ENCODE assay signal across 8 mouse cellular contexts in the genomic region with DNA sequence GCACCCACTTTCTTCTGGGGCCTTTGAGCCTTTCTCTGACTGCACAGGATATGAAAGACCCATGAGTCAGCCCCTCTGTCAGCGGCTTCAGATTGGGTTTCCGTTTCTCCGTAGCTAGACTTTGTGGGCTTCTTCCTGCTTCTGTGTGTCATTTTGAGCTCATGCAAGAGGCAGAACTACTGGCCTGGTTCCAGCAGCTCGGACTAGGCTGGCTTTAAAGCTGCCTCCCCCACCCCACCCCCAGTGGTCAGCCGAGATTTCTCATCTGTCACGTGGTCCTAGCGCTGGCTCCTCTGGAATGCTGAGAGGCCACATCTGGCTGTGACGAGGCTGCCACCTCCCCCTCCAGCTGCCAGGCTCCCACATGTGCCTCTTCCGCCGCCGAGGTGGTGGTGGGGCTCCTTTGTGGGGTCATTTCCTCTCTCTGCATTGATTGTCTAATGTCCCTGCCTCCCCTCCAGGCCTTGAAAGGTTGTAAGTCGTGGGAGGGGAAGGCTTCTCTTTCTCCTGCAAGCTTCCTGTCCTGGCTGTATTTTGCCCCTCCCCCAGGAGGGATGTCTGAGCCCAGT. TPM values are rescaled to one million over a fixed set of nuclear protein-coding genes. Genes with fewer than 3 reads are reported as not detected.
DNase-seq lines count a peak whose midpoint lies in the region; ATAC-seq and TF ChIP-seq lines count a peak whose summit lies in the region.

No protein-coding gene starts in this region.

- H3K27ac ChIP-seq in forebrain, embryonic 13.5 days = peak overlapping the region; percentile 69
- H3K27ac ChIP-seq in heart, embryonic 16.5 days (ENCODE audit: low read length) = peak overlapping the region; percentile 92
- peak overlapping the region; percentile 95 for H3K27ac ChIP-seq in lung, embryonic 15.5 days
- H3K27ac ChIP-seq in olfactory bulb, adult 2 months (ENCODE audit: insufficient read depth, low read depth, low read length) = peak overlapping the region; percentile 41

- H3K9ac ChIP-seq in forebrain, embryonic 13.5 days = 0 out of 2 replicates have a peak overlapping the region, but pooled peaks have one; percentile 35
- H3K9ac ChIP-seq in heart, embryonic 16.5 days (ENCODE audit: low read length) = peak overlapping the region; percentile 66
- peak overlapping the region; percentile 10; the same call in 1 of the 2 replicates for H3K9ac ChIP-seq in lung, embryonic 15.5 days

- no peak overlapping the region for H3K4me3 ChIP-seq in forebrain, embryonic 13.5 days
- peak overlapping the region; percentile 44 for H3K4me3 ChIP-seq in heart, embryonic 16.5 days (ENCODE audit: low read length)
- peak overlapping the region; percentile 14 for H3K4me3 ChIP-seq in lung, embryonic 15.5 days
- H3K4me3 ChIP-seq in olfactory bulb, adult 2 months (ENCODE audit: insufficient read depth, low read depth, low read length) = peak overlapping the region; percentile 11

- H3K27me3 ChIP-seq in forebrain, embryonic 13.5 days = no peaks in the 10 kb centered on the region
- no peaks in the 10 kb centered on the region for H3K27me3 ChIP-seq in heart, embryonic 16.5 days (ENCODE audit: control insufficient read depth, insufficient read depth, low read length)
- no peaks in the 10 kb centered on the region for H3K27me3 ChIP-seq in lung, embryonic 15.5 days

- TF ChIP-seq POLR2A in olfactory bulb, adult 2 months (IDR thresholded peaks at IDR 0.05; ENCODE audit: insufficient read depth, low read depth, low read length) = no peak

- DNase-seq in B cell, adult 2 months = peak; percentile 33 to 47
- DNase-seq in adrenal gland, adult 8-10 months = peak; percentile 91
- DNase-seq in kidney, postnatal 10 days = peak; percentile 98
- DNase-seq in thymus, postnatal 14 days = peak; percentile 80

- no peaks in the 10 kb centered on the region for H3K36me3 ChIP-seq in forebrain, embryonic 13.5 days (ENCODE audit: poor library complexity, severe bottlenecking)
- no peaks in the 10 kb centered on the region for H3K36me3 ChIP-seq in heart, embryonic 16.5 days (ENCODE audit: control insufficient read depth, insufficient read depth)
- H3K36me3 ChIP-seq in lung, embryonic 15.5 days = no peaks in the 10 kb centered on the region

- H3K4me1 ChIP-seq in forebrain, embryonic 13.5 days = peaks cover 42% of the 10 kb centered on the region
- peaks cover 66% of the 10 kb centered on the region for H3K4me1 ChIP-seq in heart, embryonic 16.5 days (ENCODE audit: control insufficient read depth, insufficient read depth, low read length)
- H3K4me1 ChIP-seq in lung, embryonic 15.5 days = peaks cover 81% of the 10 kb centered on the region
- peaks cover 74% of the 10 kb centered on the region for H3K4me1 ChIP-seq in olfactory bulb, adult 2 months (ENCODE audit: control insufficient read depth, insufficient read depth, low read length)

- 2% methylated on average over 12 of the region's 12 CpGs for WGBS in forebrain, embryonic 13.5 days
- under 1% methylated on average over 12 of the region's 12 CpGs for WGBS in heart, embryonic 16.5 days
- WGBS in lung, embryonic 15.5 days = under 1% methylated on average over 12 of the region's 12 CpGs
- WGBS in olfactory bulb, adult 2 months = 3% methylated on average over 12 of the region's 12 CpGs

- no peaks in the 10 kb centered on the region for H3K9me3 ChIP-seq in forebrain, embryonic 13.5 days (replicated peaks)
- no peaks in the 10 kb centered on the region for H3K9me3 ChIP-seq in heart, embryonic 16.5 days (replicated peaks; ENCODE audit: control insufficient read depth, low read length)
- no peaks in the 10 kb centered on the region for H3K9me3 ChIP-seq in lung, embryonic 15.5 days

- no peak for TF ChIP-seq CTCF in olfactory bulb, adult 2 months (IDR thresholded peaks at IDR 0.05; ENCODE audit: insufficient read depth, low read depth, low read length)

- peak overlapping the region; percentile 48 for H3K4me2 ChIP-seq in forebrain, embryonic 13.5 days
- H3K4me2 ChIP-seq in heart, embryonic 16.5 days (ENCODE audit: low read depth, low read length) = peak overlapping the region; percentile 73
- H3K4me2 ChIP-seq in lung, embryonic 15.5 days = peak overlapping the region; percentile 47

- ATAC-seq in forebrain, embryonic 13.5 days = peak; percentile 34; the same call in 1 of the 2 replicates
- peak; percentile 79 for ATAC-seq in heart, embryonic 16.5 days (replicated peaks; ENCODE audit: extremely low read depth, insufficient read depth, low FRiP score)
- peak; percentile 87 for ATAC-seq in lung, embryonic 15.5 days (ENCODE audit: borderline replicate concordance, extremely low read depth, low FRiP score, low TSS enrichment)

RNA-seq across cellular contexts. Expression of gene Gm21969, which starts 4.0 kb away (rescaled TPM):
- under 1 TPM in 2 of 4 experiments, not detected in 2; 0.09 to 0.25 TPM for total RNA-seq in adrenal gland, adult 8-10 months (2022)
- not detected in 2 replicates for polyA plus RNA-seq in forebrain, embryonic 13.5 days (2015; fragmentation: Nextera tagmentation; extraction: Ambion mirVana)
- polyA plus RNA-seq in heart, embryonic 16.5 days (2015; fragmentation: Nextera tagmentation; extraction: Ambion mirVana) = not detected in 2 replicates
- not detected in 2 replicates for polyA plus RNA-seq in lung, embryonic 15.5 days (2015; fragmentation: Nextera tagmentation; extraction: Ambion mirVana)
- polyA plus RNA-seq in olfactory bulb, adult 2 months (2012; ENCODE audit: insufficient read depth, insufficient read length, low replicate concordance, missing spikeins) = not detected in 2 replicates

RNA-seq across cellular contexts. Expression of gene Aldh4a1, which starts 23.6 kb away (rescaled TPM):
- total RNA-seq in adrenal gland, adult 8-10 months (2022) = 100 to 1,000 TPM in 2 of 4 experiments, 10 to 100 TPM in 2; 62.6 to 149 (median 97.9) TPM
- 20.9 and 21.1 TPM in 2 replicates for polyA plus RNA-seq in forebrain, embryonic 13.5 days (2015; fragmentation: Nextera tagmentation; extraction: Ambion mirVana)
- polyA plus RNA-seq in heart, embryonic 16.5 days (2015; fragmentation: Nextera tagmentation; extraction: Ambion mirVana) = 36.5 and 37.4 TPM in 2 replicates
- 25.3 and 27.4 TPM in 2 replicates for polyA plus RNA-seq in lung, embryonic 15.5 days (2015; fragmentation: Nextera tagmentation; extraction: Ambion mirVana)
- polyA plus RNA-seq in olfactory bulb, adult 2 months (2012; ENCODE audit: insufficient read depth, insufficient read length, low replicate concordance, missing spikeins) = not detected in 2 replicates

RNA-seq across cellular contexts. Expression of gene Tas1r2, which starts 54.3 kb away (rescaled TPM):
- total RNA-seq in adrenal gland, adult 8-10 months (2022) = not detected
- polyA plus RNA-seq in forebrain, embryonic 13.5 days (2015; fragmentation: Nextera tagmentation; extraction: Ambion mirVana) = not detected in 2 replicates
- polyA plus RNA-seq in heart, embryonic 16.5 days (2015; fragmentation: Nextera tagmentation; extraction: Ambion mirVana) = not detected in 2 replicates
- not detected in 2 replicates for polyA plus RNA-seq in lung, embryonic 15.5 days (2015; fragmentation: Nextera tagmentation; extraction: Ambion mirVana)
- polyA plus RNA-seq in olfactory bulb, adult 2 months (2012; ENCODE audit: insufficient read depth, insufficient read length, low replicate concordance, missing spikeins) = not detected in 2 replicates

Comparison
In these comparisons a context has a peak if more than half of its experiments do, and no peak if none do; other contexts are left out.
1. DNase-seq: peak in every context shown above with its lines; median percentile 98 in kidney, postnatal 10 days; 91 in adrenal gland, adult 8-10 months; 80 in thymus, postnatal 14 days; 40 in B cell, adult 2 months.
2. ATAC-seq: peak in every context shown above with its lines; median percentile 87 in lung, embryonic 15.5 days; 79 in heart, embryonic 16.5 days; 34 in forebrain, embryonic 13.5 days.
3. H3K27ac ChIP-seq: peak in every context shown above with its lines; median percentile 95 in lung, embryonic 15.5 days; 92 in heart, embryonic 16.5 days; 69 in forebrain, embryonic 13.5 days; 41 in olfactory bulb, adult 2 months.
4. H3K9ac ChIP-seq: peak in every context shown above with its lines; median percentile 66 in heart, embryonic 16.5 days; 35 in forebrain, embryonic 13.5 days; 10 in lung, embryonic 15.5 days.